Mouse (Mus musculus) thymus, adult 2 months (tissue): ENCODE data around the gene Jarid2.

Experiments
- CTCF ChIP-seq: fragments of 200-500 bp; IDR thresholded peaks from 2 replicates; pipeline ENCODE4 v1.5.1; 2012; ENCODE audit warnings: mild to moderate bottlenecking, control low read depth, low read length, moderate library complexity, borderline replicate concordance; ENCODE audit not compliant: control insufficient read depth, poor library complexity, insufficient read depth; ENCODE audit errors: extremely low read depth
- POLR2A ChIP-seq: fragments of 200-500 bp; IDR thresholded peaks from 2 replicates; pipeline ENCODE4 v1.6.1; 2012; ENCODE audit warnings: mild to moderate bottlenecking, low read length, control low read depth, moderate library complexity; ENCODE audit not compliant: control insufficient read depth, poor library complexity, insufficient read depth; ENCODE audit errors: extremely low read depth

DNA sequence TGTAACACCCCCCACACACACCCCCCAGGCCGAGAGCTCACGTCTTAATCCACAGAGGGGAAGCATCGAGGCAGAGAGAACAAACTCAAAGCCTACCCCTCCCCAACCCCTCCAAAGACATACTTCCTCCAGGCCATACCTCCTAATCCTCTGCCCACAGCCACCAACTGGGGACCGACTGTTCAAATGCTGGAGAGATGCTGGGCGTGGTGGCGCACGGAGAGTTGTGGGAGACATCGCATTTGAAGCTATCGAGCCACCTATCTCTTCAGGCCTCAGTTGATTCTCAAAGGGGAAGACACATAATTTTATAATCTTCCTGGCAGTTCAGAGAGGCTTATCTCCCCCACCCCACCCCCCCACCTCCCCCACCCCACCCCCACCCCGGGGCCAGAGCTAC lies 31.6 kb upstream of the Jarid2 start:
- TF ChIP-seq POLR2A (no peak), CTCF (no peak)
